Mouse (Mus musculus) intestine, postnatal 0 days (tissue): Measurements from ENCODE around the gene Preb. TPM values are rescaled to one million over a fixed set of nuclear protein-coding genes. Genes with fewer than 3 reads are reported as not detected.

Source experiments
- ATAC-seq: fragments of 200-750 bp; cut with Nextera tagmentation; 2 replicates; pipeline ENCODE4 v1.8.0; 2017; ENCODE audit warnings: mild to moderate bottlenecking, moderate TSS enrichment, moderate library complexity
- H3K27ac ChIP-seq: fragments of 300-500 bp; sonication (generic); 2 replicates; pipeline ENCODE4 v1.5.1; 2014; ENCODE audit warnings: mild to moderate bottlenecking, low read depth, low read length, moderate library complexity
- H3K27me3 ChIP-seq: fragments of 300-500 bp; sonication (generic); replicated peaks from 2 replicates; pipeline ENCODE4 v1.6.1; 2014; ENCODE audit warnings: low read length, mixed read lengths; ENCODE audit not compliant: control insufficient read depth, insufficient read depth
- H3K36me3 ChIP-seq: fragments of 300-500 bp; sonication (generic); 2 replicates; pipeline ENCODE4 v1.6.1; 2014; ENCODE audit warnings: mild to moderate bottlenecking, moderate library complexity; ENCODE audit not compliant: control insufficient read depth, insufficient read depth
- H3K4me1 ChIP-seq: fragments of 300-500 bp; sonication (generic); replicated peaks from 2 replicates; pipeline ENCODE4 v1.6.1; 2014; ENCODE audit warnings: antibody characterized with exemption, low read length, mixed read lengths; ENCODE audit not compliant: control insufficient read depth, insufficient read depth
- H3K4me2 ChIP-seq: fragments of 300-500 bp; sonication (generic); replicated peaks from 2 replicates; pipeline ENCODE4 v1.6.1; 2014; ENCODE audit warnings: low read depth, mild to moderate bottlenecking, moderate library complexity
- H3K4me3 ChIP-seq: fragments of 300-500 bp; sonication (generic); 2 replicates; pipeline ENCODE4 v1.5.1; 2014; ENCODE audit warnings: low read depth, low read length
- H3K9ac ChIP-seq: fragments of 300-500 bp; sonication (generic); 2 replicates; pipeline ENCODE4 v1.6.1; 2014; ENCODE audit warnings: mild to moderate bottlenecking, low read depth, low read length
- H3K9me3 ChIP-seq: fragments of 300-500 bp; sonication (generic); 2 replicates; pipeline ENCODE4 v1.6.1; 2016; ENCODE audit warnings: mixed run types; ENCODE audit not compliant: control insufficient read depth
- CTCF ChIP-seq: sonication (generic); IDR thresholded peaks from 2 replicates; pipeline ENCODE4 v1.5.1; 2016; ENCODE audit warnings: low read depth, mild to moderate bottlenecking, control low read depth, antibody characterized with exemption, moderate library complexity
- WGBS: fragments of 180-500 bp; shearing (Covaris S2); extraction: QIAGEN DNeasy Blood & Tissue Kit; methylation state at CpG from one replicate; pipeline ENCODE4 v1.1.7; 2014; 5-methylcytosine and 5-hydroxymethylcytosine counted together
- polyA plus RNA-seq: library from polyadenylated mRNA; unstranded; fragments of >200 nt; fragmentation: Nextera tagmentation; extraction: Ambion mirVana; gene quantifications from 2 replicates; pipeline ENCODE4 v1.2.1, GENCODE M21; 2015

Gene Preb
- polyA plus RNA-seq, 1 experiment from 2014 or later: 150 TPM

DNA sequence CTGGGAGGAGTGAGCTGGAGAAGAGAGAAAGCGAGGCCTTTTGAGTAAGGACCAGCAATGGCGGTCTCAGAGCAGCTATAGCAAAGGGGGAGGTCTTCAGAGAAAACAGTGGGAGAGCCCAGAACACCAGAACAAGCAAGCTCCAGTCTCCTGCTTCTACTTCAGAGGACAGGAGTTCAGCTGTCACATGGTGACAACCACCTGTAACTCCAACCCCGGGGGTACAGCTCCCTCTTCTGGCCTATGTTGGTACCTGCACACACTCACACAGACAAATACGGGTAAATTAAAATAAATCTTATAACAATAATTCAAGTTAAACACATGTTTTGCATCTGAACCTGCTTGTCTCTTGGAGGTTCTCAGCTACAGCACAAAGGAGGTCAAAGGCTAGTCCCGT lies 38.1 kb upstream of the Preb start:
- peak; percentile 34; the same call in 1 of the 2 replicates for ATAC-seq
- 29% methylated on average over 5 of the region's 5 CpGs for WGBS

DNA sequence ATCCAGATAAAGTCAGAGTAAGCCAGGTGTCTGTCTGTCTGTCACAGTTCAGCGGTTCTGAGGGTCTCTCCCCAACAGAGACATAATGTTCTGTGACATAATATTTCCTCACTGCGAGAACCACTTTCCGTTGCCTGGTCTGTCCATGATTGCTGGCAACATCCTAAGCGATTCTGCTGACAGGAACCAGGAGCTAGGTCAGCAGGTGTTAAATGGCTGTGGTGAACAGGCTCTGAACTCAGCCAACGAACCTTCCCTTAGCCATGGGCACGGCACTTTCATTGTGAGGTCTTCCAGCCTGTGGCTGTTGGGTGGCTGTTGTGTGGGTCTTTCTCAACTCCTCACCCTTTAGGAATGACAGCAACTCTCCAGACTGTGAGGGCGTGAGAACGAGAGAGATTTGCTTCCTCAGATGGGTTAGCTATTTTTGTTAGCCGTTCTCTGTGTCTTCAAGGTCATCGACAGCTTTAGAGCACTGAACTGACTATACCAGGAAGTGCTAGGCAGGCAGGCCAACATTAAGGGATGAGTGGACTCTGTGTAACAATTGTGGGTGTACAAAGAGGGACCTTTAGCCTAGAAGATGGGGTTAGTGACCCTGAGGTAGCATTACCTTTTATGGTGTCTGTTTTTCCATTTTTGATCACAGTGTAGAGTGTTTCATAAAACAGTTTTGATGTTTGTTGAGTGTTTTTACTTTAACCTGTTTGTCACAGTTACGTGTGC lies 34.9 kb upstream of the Preb start:
- Histone ChIP-seq H3K27me3 (no peaks in the 10 kb centered on the region), H3K9ac (no peak overlapping the region), H3K9me3 (no peaks in the 10 kb centered on the region), H3K4me2 (no peak overlapping the region), H3K4me1 (no peaks in the 10 kb centered on the region), H3K4me3 (no peak overlapping the region), H3K36me3 (no peaks in the 10 kb centered on the region), H3K27ac (0 out of 2 replicates have a peak overlapping the region, but pooled peaks have one; percentile 28)
- no peak for TF ChIP-seq CTCF
- peak; percentile 78 for ATAC-seq
- 59% methylated on average over 11 of the region's 11 CpGs for WGBS

More for the DNA sequence above, 38.1 kb upstream of the Preb start:
- H3K36me3 ChIP-seq: no peaks in the 10 kb centered on the region
- TF ChIP-seq CTCF: peak; percentile 88
- H3K4me2 ChIP-seq: no peak overlapping the region
- no peak overlapping the region for H3K27ac ChIP-seq
- H3K27me3 ChIP-seq: no peaks in the 10 kb centered on the region
- H3K4me1 ChIP-seq: no peaks in the 10 kb centered on the region
- H3K4me3 ChIP-seq: no peak overlapping the region
- no peaks in the 10 kb centered on the region for H3K9me3 ChIP-seq
- no peak overlapping the region for H3K9ac ChIP-seq

DNA sequence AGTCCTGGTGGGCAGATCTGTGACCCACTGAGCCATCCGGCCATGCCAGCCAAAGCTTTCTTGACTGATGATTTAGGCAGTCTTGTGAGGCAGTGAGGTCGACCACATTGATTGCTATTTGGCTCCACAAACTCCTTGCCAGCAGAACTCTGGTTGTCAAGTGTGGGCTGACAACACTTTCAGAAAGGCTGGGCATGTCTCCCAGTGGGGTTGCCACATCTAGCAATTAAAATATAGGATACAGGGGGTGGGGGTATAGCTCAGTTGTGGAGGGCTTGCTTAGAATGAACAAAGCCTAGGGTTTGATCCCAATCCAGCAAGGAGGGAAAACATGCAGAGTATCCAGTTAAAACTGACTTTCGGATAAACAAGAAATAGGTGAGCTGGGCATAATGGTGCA lies 33.9 kb upstream of the Preb start:
- H3K4me3 ChIP-seq: no peak overlapping the region

DNA sequence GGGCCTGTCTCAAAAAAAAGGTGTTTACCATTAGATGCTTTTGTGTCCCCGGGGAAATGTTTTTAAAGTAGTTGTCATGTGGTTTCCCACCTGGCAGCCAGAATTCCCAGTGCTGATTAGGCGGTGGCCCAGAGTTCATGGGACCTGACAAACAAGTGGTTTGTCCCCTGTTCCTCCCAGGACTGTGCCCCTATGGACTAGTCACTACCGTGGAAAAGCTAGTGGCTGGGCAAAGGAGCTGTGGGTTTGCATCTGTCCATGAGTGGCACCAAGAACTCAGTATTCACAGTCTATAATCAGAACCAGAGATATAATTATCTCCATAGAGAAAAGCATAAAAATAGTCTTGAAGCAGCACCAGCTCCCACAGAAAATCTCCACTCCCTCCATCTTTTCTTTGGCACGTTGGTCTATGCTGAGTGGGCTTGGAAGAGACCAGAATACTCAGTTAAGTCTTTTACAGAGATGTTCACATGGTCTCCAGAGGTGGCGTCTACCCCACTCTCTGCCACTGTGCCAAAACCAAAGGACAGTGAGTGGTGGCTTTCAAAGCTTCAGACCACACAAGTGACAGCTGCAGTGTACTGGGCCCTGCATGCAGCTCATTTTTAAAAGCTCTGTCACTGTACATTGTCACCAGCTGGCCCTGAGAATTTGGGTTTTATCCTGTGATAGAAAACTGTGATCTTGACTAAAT lies 33.0 kb upstream of the Preb start:
- Histone ChIP-seq H3K9ac (no peak overlapping the region), H3K27ac (no peak overlapping the region), H3K4me3 (no peak overlapping the region), H3K4me1 (no peaks in the 10 kb centered on the region), H3K9me3 (no peaks in the 10 kb centered on the region), H3K27me3 (no peaks in the 10 kb centered on the region), H3K4me2 (no peak overlapping the region), H3K36me3 (no peaks in the 10 kb centered on the region)
- no peak for ATAC-seq
- WGBS: 72% methylated on average over 5 of the region's 5 CpGs
- no peak for TF ChIP-seq CTCF

More for the DNA sequence above, 33.9 kb upstream of the Preb start:
- no peak for TF ChIP-seq CTCF
- H3K36me3 ChIP-seq: no peaks in the 10 kb centered on the region
- no peaks in the 10 kb centered on the region for H3K27me3 ChIP-seq
- H3K4me2 ChIP-seq: no peak overlapping the region
- H3K27ac ChIP-seq: no peak overlapping the region
- 70% methylated on average over 3 of the region's 3 CpGs for WGBS
- no peak overlapping the region for H3K9ac ChIP-seq
- H3K9me3 ChIP-seq: no peaks in the 10 kb centered on the region
- no peak for ATAC-seq
- H3K4me1 ChIP-seq: no peaks in the 10 kb centered on the region

DNA sequence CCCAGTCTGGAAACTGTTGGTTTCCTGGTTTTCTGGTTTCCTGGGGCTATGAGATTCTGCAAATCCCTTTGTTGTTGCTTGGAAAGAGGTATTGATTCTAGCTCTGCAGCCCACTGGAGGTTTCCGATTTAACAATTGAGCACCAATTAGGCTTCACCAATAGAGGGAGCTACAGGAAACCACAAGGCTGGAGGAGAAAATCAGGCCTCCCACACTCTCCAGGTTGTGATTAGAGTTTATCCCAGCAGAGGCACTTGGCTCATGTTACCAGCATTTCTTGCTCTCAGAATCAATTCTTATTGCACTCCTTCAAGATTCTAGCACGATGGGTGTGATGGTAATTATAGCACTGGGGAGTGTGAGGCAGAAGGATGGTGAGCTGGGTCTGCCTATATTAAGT lies 22.2 kb upstream of the Preb start:
- no peak for ATAC-seq
- Histone ChIP-seq H3K4me3 (no peak overlapping the region), H3K36me3 (no peaks in the 10 kb centered on the region), H3K9me3 (no peaks in the 10 kb centered on the region), H3K4me2 (no peak overlapping the region), H3K27me3 (no peaks in the 10 kb centered on the region), H3K9ac (no peak overlapping the region), H3K4me1 (no peaks in the 10 kb centered on the region), H3K27ac (no peak overlapping the region)
- TF ChIP-seq CTCF: peak; percentile 76
- 26% methylated on average over 2 of the region's 2 CpGs for WGBS

DNA sequence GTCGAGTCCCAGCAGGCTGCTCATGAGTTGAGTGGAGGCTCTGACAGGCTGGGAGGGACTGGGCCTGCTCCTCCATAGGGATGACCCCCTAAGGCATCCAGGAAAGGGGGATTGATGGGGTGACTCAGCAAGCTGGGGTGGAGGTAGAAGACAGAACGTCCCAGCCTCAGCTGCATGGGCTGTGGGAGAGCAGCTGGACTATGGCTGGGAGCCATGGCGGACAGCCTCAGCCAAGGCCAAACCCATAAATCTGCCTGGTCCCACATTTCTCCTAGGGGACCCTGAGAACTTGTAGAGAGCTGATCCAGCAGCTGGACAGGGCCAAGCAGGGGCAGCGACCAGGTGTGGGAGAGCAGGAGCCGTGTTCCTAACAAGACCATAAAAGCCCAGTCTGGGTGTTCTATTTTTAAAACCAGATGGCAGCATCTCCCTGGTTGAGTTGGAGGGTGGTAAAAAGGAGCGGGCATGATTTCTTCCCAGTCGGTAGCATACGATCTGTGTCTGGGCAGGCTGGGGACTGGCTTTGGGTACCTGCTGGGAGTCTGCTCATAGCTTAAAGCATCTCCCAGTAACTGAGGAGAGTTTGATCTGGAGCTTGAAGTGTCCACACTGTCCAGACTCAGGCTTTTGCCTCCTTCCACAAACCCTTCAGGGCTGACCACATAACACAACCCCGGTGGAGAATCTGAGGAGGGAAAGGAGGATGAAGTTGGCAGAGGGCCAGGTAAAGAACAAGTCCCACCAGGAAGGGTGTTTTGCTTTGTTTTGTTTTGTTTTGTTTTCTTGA lies 14.9 kb upstream of the Preb start:
- Histone ChIP-seq H3K4me2 (no peak overlapping the region), H3K4me1 (0 out of 2 replicates have a peak, but pooled peaks cover 2% of the 10 kb centered on the region), H3K27me3 (no peaks in the 10 kb centered on the region), H3K4me3 (no peak overlapping the region), H3K27ac (no peak overlapping the region), H3K9me3 (no peaks in the 10 kb centered on the region), H3K9ac (no peak overlapping the region), H3K36me3 (no peaks in the 10 kb centered on the region)
- ATAC-seq: 0 out of 2 replicates have a peak, but pooled peaks have one; percentile 29
- 61% methylated on average over 9 of the region's 9 CpGs for WGBS
- TF ChIP-seq CTCF: no peak
